Comparison of ENCODE assay signal across 10 mouse cellular contexts in genomic region chr6:28842375-28843276, GRCm38 (mm10). TPM values are rescaled to one million over a fixed set of nuclear protein-coding genes. Genes with fewer than 3 reads are reported as not detected.
DNase-seq lines count a peak whose midpoint lies in the region; ATAC-seq and TF ChIP-seq lines count a peak whose summit lies in the region.
"Had no signal": no experiment of that assay in that cellular context is flagged by ENCODE, and none has a peak within 500 bp of the region (broad histone marks: within the 10 kb centered on the region; RNA-seq: fewer than 3 reads in every experiment).

No protein-coding gene starts in this region.

- no peak overlapping the region for H3K4me2 ChIP-seq in hindbrain, embryonic 11.5 days (replicated peaks; ENCODE audit: low read depth, low read length)
- H3K4me2 ChIP-seq: stomach, embryonic 15.5 days had no signal

- no peak for TF ChIP-seq POLR2A in MEL (IDR thresholded peaks at IDR 0.05; ENCODE audit: control insufficient read depth in 1 of 2, insufficient read depth in 1 of 2, low read depth in 1 of 2, low read length in 2 of 2, poor library complexity in 1 of 2)

- no peaks in the 10 kb centered on the region for H3K9me3 ChIP-seq in MEL (replicated peaks; ENCODE audit: insufficient read depth, low read length)
- no peaks in the 10 kb centered on the region for H3K9me3 ChIP-seq in hindbrain, embryonic 11.5 days (ENCODE audit: control insufficient read depth, low read length)
- H3K9me3 ChIP-seq: stomach, embryonic 15.5 days had no signal

- H3K9ac ChIP-seq in MEL (ENCODE audit: control insufficient read depth, low read depth, low read length, poor library complexity, severe bottlenecking) = no peak overlapping the region
- H3K9ac ChIP-seq in hindbrain, embryonic 11.5 days (ENCODE audit: low read depth, low read length) = no peak overlapping the region; the same call in 1 of the 2 replicates
- H3K9ac ChIP-seq: liver, embryonic 14.5 days; stomach, embryonic 15.5 days had no signal

- H3K79me2 ChIP-seq in MEL (ENCODE audit: control insufficient read depth, insufficient read depth, low read length, poor library complexity) = no peaks in the 10 kb centered on the region

- TF ChIP-seq EP300 in MEL (IDR thresholded peaks at IDR 0.05; ENCODE audit: low read depth in 1 of 2, low read length in 2 of 2) = 0 out of 4 replicates have a peak, but pooled peaks have one; percentile 14 to 26

- WGBS in hindbrain, embryonic 11.5 days = 32% methylated on average over 4 of the region's 4 CpGs

- H3K36me3 ChIP-seq in MEL (ENCODE audit: control insufficient read depth in 1 of 2, insufficient read depth in 2 of 2, low read length in 2 of 2) = peaks cover 2 to 18% of the 10 kb centered on the region in 2 experiments
- no peaks in the 10 kb centered on the region for H3K36me3 ChIP-seq in hindbrain, embryonic 11.5 days (ENCODE audit: control insufficient read depth, insufficient read depth, low read length)
- H3K36me3 ChIP-seq: stomach, embryonic 15.5 days had no signal

- TF ChIP-seq CTCF in MEL (IDR thresholded peaks at IDR 0.05 in 2 of 3, conservative IDR thresholded peaks at IDR 0.05 in 1 of 3; ENCODE audit: control insufficient read depth in 1 of 3, insufficient read depth in 1 of 3, low read depth in 2 of 3, low read length in 3 of 3, poor library complexity in 1 of 3, severe bottlenecking in 1 of 3) = no peak

- peak; percentile 90 for ATAC-seq in hindbrain, embryonic 11.5 days (ENCODE audit: low FRiP score)

- H3K27me3 ChIP-seq in MEL (ENCODE audit: control insufficient read depth in 1 of 2, insufficient read depth in 2 of 2, low read length in 2 of 2) = no peaks in the 10 kb centered on the region
- H3K27me3 ChIP-seq in hindbrain, embryonic 11.5 days (ENCODE audit: control insufficient read depth, insufficient read depth, low read length) = no peaks in the 10 kb centered on the region
- H3K27me3 ChIP-seq: stomach, embryonic 15.5 days had no signal

- H3K27ac ChIP-seq in MEL (ENCODE audit: control insufficient read depth, low read depth, low read length) = no peak overlapping the region
- peak overlapping the region; percentile 68 for H3K27ac ChIP-seq in hindbrain, embryonic 11.5 days (ENCODE audit: low read depth, low read length)
- H3K27ac ChIP-seq: liver, embryonic 14.5 days; stomach, embryonic 15.5 days had no signal

- no peak overlapping the region for H3K4me3 ChIP-seq in MEL (ENCODE audit: control insufficient read depth in 1 of 2, insufficient read depth in 1 of 2, low read depth in 2 of 2, low read length in 2 of 2)
- H3K4me3 ChIP-seq in hindbrain, embryonic 11.5 days (ENCODE audit: low read depth, low read length) = no peak overlapping the region
- H3K4me3 ChIP-seq: stomach, embryonic 15.5 days had no signal

- DNase-seq in MEL (ENCODE audit: low read depth, low spot score) = peak; percentile 44
- peak; percentile 56 for DNase-seq in cerebellum, adult 9-10 months
- peak; percentile 68 for DNase-seq in hindbrain, embryonic 11.5 days (ENCODE audit: low spot score)
- peak; percentile 48 for DNase-seq in mesoderm, embryonic 11.5 days (ENCODE audit: low read depth, low spot score)
- no peak for DNase-seq in kidney, postnatal 10 days
- no peak for DNase-seq in gastrocnemius, postnatal 4 days (ENCODE audit: low spot score in 2 of 2)
- no peak for DNase-seq in ovary, postnatal 36 days (ENCODE audit: low spot score)
- no peak for DNase-seq in kidney, postnatal 14 days

- no peak for TF ChIP-seq RAD21 in MEL (IDR thresholded peaks at IDR 0.05; ENCODE audit: low read depth, low read length)

- H3K4me1 ChIP-seq in MEL (ENCODE audit: control insufficient read depth in 1 of 2, insufficient read depth in 2 of 2, low read length in 2 of 2) = peaks cover 0 to 6% of the 10 kb centered on the region in 2 experiments; a peak in 3 of 4 replicates
- H3K4me1 ChIP-seq in hindbrain, embryonic 11.5 days (replicated peaks; ENCODE audit: control insufficient read depth, insufficient read depth, low read length) = peaks cover 7% of the 10 kb centered on the region
- H3K4me1 ChIP-seq: stomach, embryonic 15.5 days had no signal

TF ChIP-seq in MEL, 35 proteins besides CTCF, POLR2A, EP300 and RAD21:
- no peak for TF ChIP-seq BHLHE40 (IDR thresholded peaks at IDR 0.05; ENCODE audit: borderline replicate concordance, low read depth, low read length)
- TF ChIP-seq ELF1 (IDR thresholded peaks at IDR 0.05; ENCODE audit: low read depth, low read length) = no peak
- TF ChIP-seq ZNF384 (IDR thresholded peaks at IDR 0.05; ENCODE audit: low read depth, low read length) = no peak
- TF ChIP-seq JUND (IDR thresholded peaks at IDR 0.05; ENCODE audit: low read depth, low read length) = no peak
- TF ChIP-seq ZC3H11A (IDR thresholded peaks at IDR 0.05; ENCODE audit: low read depth, low read length) = no peak
- TF ChIP-seq TCF12 (IDR thresholded peaks at IDR 0.05; ENCODE audit: low read depth, low read length) = no peak
- TF ChIP-seq MXI1 (IDR thresholded peaks at IDR 0.05; ENCODE audit: low read depth, low read length) = no peak
- TF ChIP-seq MAFK (IDR thresholded peaks at IDR 0.05; ENCODE audit: borderline replicate concordance, low read depth, low read length) = no peak
- no peak for TF ChIP-seq POLR2AphosphoS2 (IDR thresholded peaks at IDR 0.05; ENCODE audit: low read length)
- TF ChIP-seq MYC (IDR thresholded peaks at IDR 0.05; ENCODE audit: low read depth, low read length) = no peak
- no peak for TF ChIP-seq MAX (IDR thresholded peaks at IDR 0.05; ENCODE audit: low read length)

RNA-seq across cellular contexts. Expression of gene Lrrc4, which starts 11.1 kb away (rescaled TPM):
- total RNA-seq in MEL (2012; rRNA removed) = 0.12 and 0.23 TPM in 2 replicates
- under 1 TPM in 1 of 2 experiments, not detected in 1; 0.07 TPM for polyA plus RNA-seq in MEL (2012; ENCODE audit: insufficient read depth in 1 of 2, insufficient read length in 2 of 2, low read depth in 1 of 2, low replicate concordance in 2 of 2, missing spikeins in 1 of 2)
- 4.5 and 4.7 TPM in 2 replicates for polyA plus RNA-seq in hindbrain, embryonic 11.5 days (2014; fragmentation: Nextera tagmentation; extraction: Ambion mirVana)
- total RNA-seq in gastrocnemius, postnatal 4 days (2021) = 1 to 10 TPM; 1.3 to 1.6 TPM

Comparison
In these comparisons a context has a peak if more than half of its experiments do, and no peak if none do; other contexts are left out.
1. DNase-seq: peak in MEL (single experiment), cerebellum, adult 9-10 months (single experiment), hindbrain, embryonic 11.5 days (single experiment) and mesoderm, embryonic 11.5 days (single experiment); none in kidney, postnatal 10 days (single experiment), gastrocnemius, postnatal 4 days (0 of 2), ovary, postnatal 36 days (single experiment) and kidney, postnatal 14 days (single experiment).